Mouse (Mus musculus): ENCODE data around the gene Slc15a1.

- TF ChIP-seq POLR2A (IDR thresholded peaks at IDR 0.05; ENCODE audit: control insufficient read depth, extremely low read depth, insufficient read depth, low read length, poor library complexity), result no peak
- TF ChIP-seq CTCF (IDR thresholded peaks at IDR 0.05; ENCODE audit: borderline replicate concordance, control insufficient read depth, extremely low read depth, insufficient read depth, low read length, poor library complexity), result no peak
Observed at GRCm38 (mm10) chr14:121530853-121531252, 25.8 kb upstream of the Slc15a1 start.

Data from thymus, adult 2 months (tissue).